Mouse (Mus musculus): ENCODE data around the gene Ip6k3. TPM values are rescaled to one million over a fixed set of nuclear protein-coding genes. Genes with fewer than 3 reads are reported as not detected.

Ip6k3 gene
- polyA plus RNA-seq, 1 experiment, result 0.33 TPM

GRCm38 (mm10) chr17:27150871-27151270 is 16.7 kb downstream of the Ip6k3 start:
- no peak for DNase-seq (ENCODE audit: low read depth)
- TF ChIP-seq POLR2A (IDR thresholded peaks at IDR 0.05; ENCODE audit: borderline replicate concordance, extremely low read depth, insufficient read depth, insufficient read length, poor library complexity, severe bottlenecking), result no peak
- TF ChIP-seq CTCF (IDR thresholded peaks at IDR 0.05; ENCODE audit: borderline replicate concordance, extremely low read depth, insufficient read depth, insufficient read length), result no peak

- TF ChIP-seq CTCF (IDR thresholded peaks at IDR 0.05; ENCODE audit: borderline replicate concordance, extremely low read depth, insufficient read depth, insufficient read length) (no peak), POLR2A (IDR thresholded peaks at IDR 0.05; ENCODE audit: borderline replicate concordance, extremely low read depth, insufficient read depth, insufficient read length, poor library complexity, severe bottlenecking) (no peak)
- DNase-seq (ENCODE audit: low read depth), result no peak
Measured at GRCm38 (mm10) chr17:27146323-27146923, 21.2 kb downstream of the Ip6k3 start.

- TF ChIP-seq CTCF (IDR thresholded peaks at IDR 0.05; ENCODE audit: borderline replicate concordance, extremely low read depth, insufficient read depth, insufficient read length) (no peak), POLR2A (IDR thresholded peaks at IDR 0.05; ENCODE audit: borderline replicate concordance, extremely low read depth, insufficient read depth, insufficient read length, poor library complexity, severe bottlenecking) (no peak)
Measured at GRCm38 (mm10) chr17:27144152-27144551, 23.4 kb downstream of the Ip6k3 start.

GRCm38 (mm10) chr17:27141971-27142450 is 25.6 kb downstream of the Ip6k3 start:
- TF ChIP-seq CTCF (IDR thresholded peaks at IDR 0.05; ENCODE audit: borderline replicate concordance, extremely low read depth, insufficient read depth, insufficient read length) (no peak), POLR2A (IDR thresholded peaks at IDR 0.05; ENCODE audit: borderline replicate concordance, extremely low read depth, insufficient read depth, insufficient read length, poor library complexity, severe bottlenecking) (no peak)
- no peak for DNase-seq (ENCODE audit: low read depth)

More at GRCm38 (mm10) chr17:27144152-27144551, 23.4 kb downstream of the Ip6k3 start:
- no peak for DNase-seq (ENCODE audit: low read depth)

GRCm38 (mm10) chr17:27140262-27140661 is 27.3 kb downstream of the Ip6k3 start:
- no peak for DNase-seq (ENCODE audit: low read depth)
- TF ChIP-seq CTCF (IDR thresholded peaks at IDR 0.05; ENCODE audit: borderline replicate concordance, extremely low read depth, insufficient read depth, insufficient read length), result no peak
- no peak for TF ChIP-seq POLR2A (IDR thresholded peaks at IDR 0.05; ENCODE audit: borderline replicate concordance, extremely low read depth, insufficient read depth, insufficient read length, poor library complexity, severe bottlenecking)

- TF ChIP-seq CTCF (IDR thresholded peaks at IDR 0.05; ENCODE audit: borderline replicate concordance, extremely low read depth, insufficient read depth, insufficient read length), result no peak
- no peak for TF ChIP-seq POLR2A (IDR thresholded peaks at IDR 0.05; ENCODE audit: borderline replicate concordance, extremely low read depth, insufficient read depth, insufficient read length, poor library complexity, severe bottlenecking)
- DNase-seq (ENCODE audit: low read depth), result peak; percentile 56
Measured at GRCm38 (mm10) chr17:27139304-27139703, 28.3 kb downstream of the Ip6k3 start.

GRCm38 (mm10) chr17:27138396-27138795 is 29.2 kb downstream of the Ip6k3 start:
- DNase-seq (ENCODE audit: low read depth), result peak; percentile 62
- TF ChIP-seq POLR2A (IDR thresholded peaks at IDR 0.05; ENCODE audit: borderline replicate concordance, extremely low read depth, insufficient read depth, insufficient read length, poor library complexity, severe bottlenecking), result no peak
- TF ChIP-seq CTCF (IDR thresholded peaks at IDR 0.05; ENCODE audit: borderline replicate concordance, extremely low read depth, insufficient read depth, insufficient read length), result no peak

- no peak for DNase-seq (ENCODE audit: low read depth)
- no peak for TF ChIP-seq POLR2A (IDR thresholded peaks at IDR 0.05; ENCODE audit: borderline replicate concordance, extremely low read depth, insufficient read depth, insufficient read length, poor library complexity, severe bottlenecking)
- no peak for TF ChIP-seq CTCF (IDR thresholded peaks at IDR 0.05; ENCODE audit: borderline replicate concordance, extremely low read depth, insufficient read depth, insufficient read length)
Measured at GRCm38 (mm10) chr17:27134715-27135114, 32.9 kb downstream of the Ip6k3 start.

- DNase-seq (ENCODE audit: low read depth), result no peak
- TF ChIP-seq CTCF (IDR thresholded peaks at IDR 0.05; ENCODE audit: borderline replicate concordance, extremely low read depth, insufficient read depth, insufficient read length), result no peak
- no peak for TF ChIP-seq POLR2A (IDR thresholded peaks at IDR 0.05; ENCODE audit: borderline replicate concordance, extremely low read depth, insufficient read depth, insufficient read length, poor library complexity, severe bottlenecking)
Measured at GRCm38 (mm10) chr17:27134187-27134586, 33.4 kb downstream of the Ip6k3 start.

- TF ChIP-seq POLR2A (IDR thresholded peaks at IDR 0.05; ENCODE audit: borderline replicate concordance, extremely low read depth, insufficient read depth, insufficient read length, poor library complexity, severe bottlenecking) (peak; percentile 81; the same call in 1 of the 2 replicates), CTCF (IDR thresholded peaks at IDR 0.05; ENCODE audit: borderline replicate concordance, extremely low read depth, insufficient read depth, insufficient read length) (peak; percentile 48)
- peak; percentile 99 for DNase-seq (ENCODE audit: low read depth)
Measured at GRCm38 (mm10) chr17:27133551-27134141, 33.9 kb downstream of the Ip6k3 start, which contains the start of gene Uqcc2. Gene Uqcc2, minus strand, starts transcription at chr17:27133916.

- DNase-seq (ENCODE audit: low read depth), result no peak
- TF ChIP-seq POLR2A (IDR thresholded peaks at IDR 0.05; ENCODE audit: borderline replicate concordance, extremely low read depth, insufficient read depth, insufficient read length, poor library complexity, severe bottlenecking) (no peak), CTCF (IDR thresholded peaks at IDR 0.05; ENCODE audit: borderline replicate concordance, extremely low read depth, insufficient read depth, insufficient read length) (no peak)
Measured at GRCm38 (mm10) chr17:27132238-27132637, 35.4 kb downstream of the Ip6k3 start.
